Mouse (Mus musculus): ENCODE measurements around the gene Cyp27b1.
"Not testable (repeated sequence)": the region's sequence is repeated elsewhere in the genome, so short reads cannot be mapped to it uniquely, and the experiment has no call there.

DNA sequence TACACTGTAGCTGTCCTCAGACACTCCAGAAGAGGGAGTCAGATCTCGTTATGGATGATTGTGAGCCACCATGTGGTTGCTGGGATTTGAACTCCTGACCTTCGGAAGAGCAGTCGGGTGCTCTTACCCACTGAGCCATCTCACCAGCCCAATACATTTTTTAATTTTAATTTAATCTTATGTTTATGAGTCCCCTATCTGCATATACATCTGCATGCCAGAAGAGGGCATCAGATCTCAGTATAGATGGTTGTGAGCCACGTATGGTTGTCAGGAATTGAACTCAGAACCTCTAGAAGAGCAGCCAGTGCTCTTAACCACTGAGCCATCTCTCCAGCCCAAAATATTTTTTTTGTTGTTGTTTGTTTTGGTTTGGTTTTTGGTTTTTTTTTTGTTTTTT lies 24.2 kb downstream of the Cyp27b1 start:
- not testable (repeated sequence) for TF ChIP-seq CTCF (IDR thresholded peaks at IDR 0.05; ENCODE audit: borderline replicate concordance, control insufficient read depth, extremely low read depth, insufficient read depth, low read length, poor library complexity); POLR2A (IDR thresholded peaks at IDR 0.05; ENCODE audit: control insufficient read depth, extremely low read depth, insufficient read depth, low read length, poor library complexity)

Data from thymus, adult 2 months (tissue).